Mouse (Mus musculus) embryo, embryonic 10 days (tissue): Measurements from ENCODE around the gene Tbc1d24.
A peak's percentile ranks its signal among the peaks of the same experiment; 100 is the strongest.

Experiments
- DNase-seq: peaks from one replicate; pipeline ENCODE4 v3.0.0-alpha.2; 2015; ENCODE audit warnings: low spot score

The Tbc1d24 gene

DNA sequence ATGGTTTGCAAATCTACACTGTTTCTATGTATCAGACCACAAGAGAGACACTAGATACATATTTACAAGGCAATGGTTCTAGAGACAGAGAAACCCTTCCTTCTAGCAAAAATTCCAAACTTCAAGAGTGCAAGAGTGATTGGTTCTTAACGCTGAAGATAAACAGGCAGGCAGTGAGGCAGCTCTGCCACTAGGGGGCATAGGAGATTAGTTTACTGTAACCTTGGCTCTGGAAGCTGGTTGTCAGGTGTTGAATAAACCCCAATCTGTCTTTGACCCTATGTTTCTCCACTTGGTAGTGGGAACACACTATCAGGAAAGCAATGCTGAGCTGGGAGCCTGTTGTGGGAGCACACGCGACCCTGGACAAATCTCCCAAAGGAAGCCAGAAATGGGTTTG, 31.9 kb downstream of the Tbc1d24 start:
- peak; percentile 86 for DNase-seq

DNA sequence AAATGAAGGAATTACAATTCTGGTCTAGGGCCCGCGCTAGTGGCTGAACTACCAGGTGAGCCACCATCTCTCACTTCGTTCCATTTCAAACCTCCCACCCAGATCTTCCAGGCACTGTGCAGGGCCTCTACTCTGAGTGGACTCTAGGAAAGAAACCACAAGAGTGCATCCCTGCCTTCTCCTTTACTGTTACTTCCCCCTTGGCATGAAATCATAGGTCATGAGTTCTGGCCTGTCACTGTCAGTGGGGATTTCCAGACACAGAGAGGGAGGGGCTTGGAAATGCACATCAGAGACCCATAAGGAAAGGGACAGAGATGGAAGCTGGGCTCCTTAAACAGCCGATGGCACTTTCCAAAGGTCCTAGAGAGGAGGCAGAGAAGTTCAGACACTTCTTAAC, 33.6 kb downstream of the Tbc1d24 start:
- no peak for DNase-seq

DNA sequence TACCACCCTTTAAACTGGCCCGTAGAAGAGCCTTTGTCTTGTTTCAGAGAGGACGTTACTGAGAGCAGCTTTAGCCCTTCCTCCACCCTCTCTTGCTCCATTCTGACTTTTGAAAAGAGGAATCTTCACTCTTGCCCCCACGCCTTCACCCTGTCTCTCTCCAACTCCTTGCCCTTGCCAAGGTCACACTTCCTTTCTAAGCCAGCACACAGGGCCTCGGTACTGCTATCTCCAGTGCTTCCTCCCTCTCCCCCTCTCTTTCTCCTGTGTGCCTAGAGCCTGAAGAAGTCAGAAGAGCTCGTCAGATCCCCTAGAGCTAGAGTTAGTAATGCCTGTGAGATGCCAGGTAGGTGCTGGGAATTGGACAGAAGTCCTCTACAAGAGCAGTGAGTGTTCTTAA, 34.6 kb downstream of the Tbc1d24 start:
- DNase-seq, result no peak

DNA sequence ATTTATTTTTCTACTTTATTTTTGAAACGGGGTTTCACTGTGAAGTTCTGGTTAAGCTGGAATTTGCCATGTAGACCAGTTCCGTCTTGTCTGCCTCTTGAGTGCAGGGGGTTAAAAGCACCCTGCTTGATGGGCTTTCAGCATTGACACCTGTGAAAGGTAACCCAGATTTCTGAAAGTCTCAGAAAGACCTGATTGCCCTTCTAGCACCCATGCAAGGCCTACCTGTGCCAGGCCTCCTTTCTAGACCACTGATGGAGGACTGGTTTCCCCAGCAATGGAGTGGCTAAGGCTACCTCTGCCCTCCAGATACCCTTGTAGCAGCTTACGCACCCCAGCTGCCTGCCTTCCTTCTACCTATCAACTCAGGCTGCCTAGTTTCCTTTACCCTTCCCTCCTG, 35.2 kb downstream of the Tbc1d24 start:
- no peak for DNase-seq

DNA sequence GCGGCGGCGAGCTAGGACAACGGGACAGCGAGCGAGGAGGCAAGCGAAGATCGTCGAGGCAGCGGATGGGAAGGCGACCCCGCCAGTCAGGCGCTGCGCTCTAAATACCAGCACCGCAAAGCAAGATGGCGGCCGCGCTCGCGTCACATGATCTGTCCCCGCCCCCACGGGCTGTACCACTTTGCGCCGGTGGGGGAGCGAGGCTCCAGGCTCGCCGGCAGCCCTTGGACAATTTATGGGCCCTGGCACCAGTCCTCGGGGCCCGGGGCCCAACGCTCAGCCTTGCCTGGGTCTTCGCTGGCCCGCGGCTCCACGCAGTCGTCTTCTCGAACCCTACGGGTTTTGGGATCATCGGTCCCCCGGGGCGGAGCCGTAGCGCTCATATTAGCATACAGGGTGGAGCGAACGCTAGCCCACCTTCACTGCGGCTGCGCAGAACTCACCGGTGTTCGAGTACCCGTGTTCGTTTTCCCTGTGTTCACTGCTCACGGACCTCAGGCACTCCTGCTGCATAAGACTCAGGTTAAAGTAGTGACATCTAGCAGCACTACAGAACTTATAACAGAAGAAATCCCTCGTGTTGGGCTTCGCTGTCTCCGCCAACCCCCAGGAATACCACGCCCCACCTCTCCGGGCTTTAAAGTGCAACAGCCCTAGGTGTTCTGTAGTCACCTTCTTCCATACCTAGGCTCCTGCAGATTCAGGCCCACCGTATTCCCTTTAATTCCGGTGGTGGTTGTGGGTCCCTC, 35.9 kb downstream of the Tbc1d24 start, which contains the start of gene Atp6v0c:
Gene Atp6v0c (minus strand): TSS at position 386 of the 749 bp plus-strand sequence.
- peak; percentile 97 for DNase-seq

DNA sequence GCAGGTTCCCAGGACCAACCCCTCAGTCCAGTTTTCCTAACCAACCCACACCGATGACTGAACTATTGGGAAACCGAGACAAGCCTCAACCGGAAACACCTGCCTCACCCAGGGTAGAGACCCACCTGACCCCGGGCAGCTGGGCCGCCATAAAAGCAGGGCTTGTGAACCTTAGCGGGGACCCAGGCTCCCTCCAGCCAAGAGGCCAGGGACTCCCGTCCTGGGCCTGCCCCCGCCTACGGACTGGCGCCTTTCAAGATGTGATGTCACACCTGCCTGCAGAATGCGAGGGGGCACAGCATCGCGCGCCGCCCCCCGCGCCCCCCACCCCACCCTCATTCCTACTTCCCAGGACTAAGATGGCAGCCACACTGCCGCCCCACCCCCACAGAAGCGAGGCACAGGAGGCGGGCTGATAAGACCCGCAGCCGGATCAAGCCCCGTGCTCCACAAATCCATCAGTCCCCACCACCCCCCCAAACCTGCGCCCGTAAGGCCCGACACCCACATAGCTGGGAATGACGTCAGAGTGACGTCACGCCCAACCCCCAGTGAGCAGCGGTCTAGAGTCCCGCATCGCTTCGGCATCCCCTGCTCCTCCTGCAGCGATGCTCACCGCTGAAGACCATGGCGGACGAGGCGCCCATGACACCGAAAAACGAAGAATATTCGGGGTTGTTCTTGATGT, 36.6 kb downstream of the Tbc1d24 start:
- peak; percentile 75 for DNase-seq

DNA sequence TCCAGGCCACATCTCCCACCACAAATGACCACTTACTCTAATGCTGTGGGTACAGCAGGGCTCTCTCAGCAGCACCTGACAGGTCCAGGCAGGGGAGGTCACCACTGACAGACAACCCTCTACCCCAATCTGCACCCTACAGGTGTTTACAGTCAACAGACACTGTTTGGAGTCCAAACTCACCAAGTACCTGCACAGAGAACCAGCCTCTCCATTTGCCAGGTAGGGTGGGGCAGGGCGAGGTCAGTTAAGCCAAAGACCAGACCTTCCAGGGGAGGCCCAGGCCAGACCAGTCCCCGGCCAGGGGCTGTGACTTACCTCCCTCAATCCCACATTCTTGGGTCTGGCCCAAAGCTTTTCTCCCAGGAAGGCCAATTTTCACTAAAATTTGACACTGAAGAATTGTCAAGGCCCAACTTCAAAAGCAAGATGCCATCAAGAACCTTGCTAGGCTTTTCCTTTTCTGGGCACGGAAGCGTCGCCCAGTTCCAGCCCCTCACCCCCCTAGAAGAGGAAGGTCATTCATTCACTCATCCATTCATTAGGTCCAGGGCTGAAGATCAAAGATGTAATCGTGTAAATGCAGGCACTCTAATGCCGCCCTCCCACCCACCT, 37.4 kb downstream of the Tbc1d24 start:
- DNase-seq, result no peak

DNA sequence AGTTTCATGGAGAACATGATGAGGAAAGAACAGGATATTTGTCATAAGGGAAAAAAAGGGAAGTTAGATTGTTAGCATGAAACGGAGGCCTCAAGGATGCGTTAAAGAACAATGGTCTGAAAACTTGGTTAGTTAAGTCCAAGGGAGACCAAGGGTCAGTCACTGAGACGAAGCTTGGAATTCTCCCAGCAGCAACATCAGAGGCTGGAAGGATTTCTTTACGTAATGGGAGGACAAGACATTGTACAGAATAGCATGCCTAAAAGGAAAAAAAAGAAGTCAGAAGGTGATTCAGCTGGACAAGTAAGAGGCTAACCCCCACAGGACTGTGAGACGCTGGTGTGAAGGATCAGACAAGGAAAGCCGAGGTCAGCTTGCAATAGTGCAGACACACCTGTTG, 38.2 kb downstream of the Tbc1d24 start:
- no peak for DNase-seq

DNA sequence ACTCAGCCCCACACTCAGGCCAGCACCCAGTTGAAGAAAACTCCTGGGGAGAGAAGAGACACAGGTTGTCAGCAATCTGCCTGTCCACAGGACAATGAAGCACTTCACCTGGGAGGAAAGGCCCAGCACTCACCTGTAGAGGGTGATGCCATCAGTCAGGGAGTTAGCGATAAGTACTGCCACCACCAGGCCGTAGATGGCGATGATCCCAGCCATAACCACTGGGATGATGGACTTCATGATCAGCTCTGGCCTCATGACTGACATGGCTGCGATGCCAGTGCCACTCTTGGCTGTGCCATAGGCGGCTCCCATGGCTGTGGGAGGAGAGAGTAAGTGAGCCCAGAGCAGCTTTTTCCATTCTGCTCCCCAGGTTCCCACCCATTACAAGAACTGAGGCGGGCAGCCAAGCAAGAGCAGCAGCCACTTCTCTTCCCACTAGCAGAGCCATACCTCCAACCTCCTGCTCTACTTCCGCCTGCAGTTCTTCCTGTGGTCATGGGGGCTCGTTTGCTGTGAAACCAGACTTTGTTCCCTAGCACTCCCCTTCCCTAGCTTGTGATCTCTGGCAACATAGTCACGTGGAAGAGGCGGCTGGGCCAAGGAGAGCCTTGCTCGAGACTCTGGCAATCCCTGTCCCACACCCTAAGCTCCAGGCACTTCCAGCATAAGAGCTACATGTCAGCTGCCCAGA, 40.6 kb downstream of the Tbc1d24 start:
- DNase-seq, result no peak

DNA sequence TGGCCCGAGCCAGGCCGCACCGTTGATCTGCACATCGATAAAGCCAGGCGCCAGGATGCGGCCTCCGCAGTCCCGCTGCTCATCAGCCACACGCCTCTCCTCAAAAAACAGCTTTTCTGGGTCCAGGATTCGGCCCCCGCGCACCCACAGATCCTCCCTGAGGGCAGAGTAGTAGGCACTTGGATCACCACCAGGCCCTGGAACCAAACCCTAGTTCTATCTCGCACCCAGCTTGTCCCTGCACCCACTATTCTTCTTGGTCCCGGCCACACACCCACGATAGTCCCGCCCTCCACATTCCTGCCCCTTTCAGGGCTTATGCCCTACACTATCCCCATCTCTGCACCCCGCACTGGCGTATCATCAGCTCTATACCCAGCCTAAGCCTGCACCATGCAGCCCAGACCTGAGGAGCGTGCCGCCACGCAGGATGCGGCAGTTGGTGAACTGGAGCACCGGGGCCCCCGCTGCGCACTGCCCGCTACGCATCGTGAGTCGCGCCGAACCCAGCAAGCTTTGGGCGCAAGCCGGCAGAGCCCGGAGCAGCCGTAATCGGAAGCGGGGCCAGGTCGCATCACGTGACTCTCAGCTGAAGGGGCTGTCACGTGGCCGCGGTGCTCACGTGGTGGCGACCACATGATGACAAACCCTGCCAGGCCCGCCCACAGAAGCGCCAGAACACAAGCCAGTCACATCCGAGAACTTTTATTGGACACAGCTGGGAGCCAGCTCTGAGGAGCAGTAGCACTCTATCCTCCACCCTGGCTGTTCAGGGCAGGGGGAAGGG, 42.0 kb downstream of the Tbc1d24 start, which contains the start of gene Amdhd2:
Gene Amdhd2 (minus strand): TSS at position 591 of the 787 bp plus-strand sequence.
- DNase-seq, result peak; percentile 100

DNA sequence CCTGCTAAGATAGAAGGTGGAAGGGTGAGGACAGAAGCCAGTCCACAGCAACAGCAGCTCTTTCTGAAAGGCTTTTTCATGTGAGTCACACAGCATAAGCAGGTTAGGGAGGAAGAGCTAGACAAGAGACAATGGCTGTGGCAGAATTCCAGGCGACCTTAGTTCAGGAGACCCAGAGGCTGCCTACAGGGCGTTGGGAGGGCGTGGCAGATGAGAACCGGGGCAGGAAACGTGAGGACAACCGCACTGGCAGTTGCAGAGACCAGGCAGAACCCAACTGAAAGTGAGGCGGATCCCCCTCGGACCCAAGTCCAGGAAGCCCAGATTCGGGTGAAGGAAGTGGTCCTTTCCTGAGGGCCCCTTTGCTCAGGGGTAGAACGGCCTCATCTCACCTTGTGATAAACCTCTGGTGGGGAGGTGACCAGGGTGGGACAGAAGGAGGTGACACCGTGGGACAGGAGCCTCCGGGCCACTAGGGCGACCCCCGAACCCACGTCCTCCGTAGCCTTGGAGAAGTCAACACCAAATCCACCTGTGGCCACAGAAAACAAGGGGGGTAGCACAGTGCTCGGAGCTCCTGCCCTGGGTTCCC, 42.7 kb downstream of the Tbc1d24 start:
- no peak for DNase-seq

DNA sequence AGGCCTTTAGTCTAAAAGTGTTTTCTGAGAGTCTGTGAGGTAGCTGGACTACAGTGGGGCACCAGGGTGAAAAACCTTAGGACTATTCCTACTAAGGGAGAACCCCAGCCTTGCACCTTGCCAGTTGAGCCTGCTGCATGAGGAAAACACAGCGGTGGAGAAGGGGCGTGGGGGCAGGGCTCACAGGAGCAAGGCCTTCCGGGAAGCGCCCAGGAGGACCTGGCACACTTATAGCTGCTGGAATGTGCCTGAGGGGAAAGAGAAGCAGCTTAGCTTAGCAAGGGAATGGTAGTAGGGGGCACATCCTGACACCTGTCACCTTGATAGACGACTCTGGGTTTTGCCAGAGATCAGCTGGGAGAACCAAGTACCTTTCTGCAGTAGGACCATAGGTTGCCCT, 43.9 kb downstream of the Tbc1d24 start:
- no peak for DNase-seq

DNA sequence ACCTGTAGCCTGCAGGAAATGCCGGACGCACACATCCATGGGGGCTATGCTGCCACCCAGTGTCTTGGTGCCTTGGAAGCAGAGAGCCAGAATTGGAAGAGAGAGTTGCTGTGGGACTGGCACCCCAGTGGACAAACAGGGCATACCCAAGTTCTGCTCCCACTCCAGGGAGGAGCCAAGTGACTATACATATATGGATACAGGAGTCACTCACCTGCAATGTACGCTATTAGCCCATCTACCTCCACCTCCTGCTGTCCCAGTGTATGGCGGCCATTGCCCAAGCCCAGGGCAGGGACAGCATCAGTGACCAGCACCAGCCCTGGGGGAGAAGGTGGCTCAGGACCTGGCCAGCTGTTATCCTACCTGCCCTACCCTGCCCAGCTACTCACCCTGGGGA, 47.8 kb downstream of the Tbc1d24 start:
- no peak for DNase-seq

DNA sequence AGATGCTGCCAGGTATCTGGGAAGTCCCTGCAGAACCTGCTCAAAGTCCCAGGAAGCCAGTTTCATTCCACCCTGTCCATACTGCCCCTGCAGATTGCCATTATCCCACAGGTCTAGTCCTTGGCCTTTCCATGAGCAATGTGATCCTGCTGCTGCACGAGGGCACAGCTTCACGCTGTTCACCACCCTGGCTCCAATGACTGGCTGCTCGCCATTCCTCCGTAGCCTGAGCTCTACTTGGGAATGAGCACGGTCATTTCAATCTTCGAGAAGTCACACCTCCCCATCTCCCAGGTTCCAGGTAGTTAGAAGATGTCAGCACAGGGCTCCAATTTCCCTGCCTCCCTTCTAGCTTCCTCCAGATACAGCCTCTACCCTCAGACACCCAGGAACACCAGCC, 48.2 kb downstream of the Tbc1d24 start:
- no peak for DNase-seq

DNA sequence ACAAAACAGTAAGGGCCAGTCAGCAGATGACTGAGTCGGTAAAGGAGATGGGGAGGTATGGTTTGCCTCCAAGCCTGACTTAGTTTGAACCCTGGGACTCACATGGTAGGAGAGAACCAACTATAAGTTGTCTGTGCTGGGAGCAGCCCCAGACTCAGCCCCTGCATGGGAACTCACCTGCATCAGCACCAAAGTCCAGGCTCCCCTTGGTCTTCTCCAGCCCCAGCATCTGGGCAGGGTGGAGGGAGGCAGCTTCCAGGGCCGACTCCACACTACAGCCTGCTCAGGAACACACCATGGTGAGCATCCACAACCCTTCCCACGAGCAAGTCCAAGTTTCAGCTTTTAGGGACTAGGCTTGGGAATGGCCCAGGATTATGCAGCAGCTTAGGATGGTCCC, 49.0 kb downstream of the Tbc1d24 start:
- DNase-seq, result no peak

DNA sequence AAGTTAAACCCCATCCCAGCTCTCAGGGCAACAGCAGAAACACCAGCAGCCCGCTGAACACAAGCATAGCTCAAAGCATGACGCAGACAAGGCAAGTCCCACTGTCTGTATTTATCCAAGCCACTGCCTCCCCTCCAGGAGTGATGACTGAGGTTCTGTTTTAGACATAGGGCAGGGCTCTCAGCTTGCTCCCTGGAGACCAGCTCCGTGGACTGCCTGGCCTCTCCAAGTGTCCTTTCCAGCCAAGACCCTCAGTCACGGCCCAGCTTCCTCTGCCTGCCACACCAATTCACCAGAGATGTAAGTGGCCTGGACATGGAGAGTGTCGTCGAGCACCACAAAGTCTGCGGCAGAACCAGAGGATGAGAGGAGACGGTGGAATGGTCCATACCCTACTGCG, 49.6 kb downstream of the Tbc1d24 start:
- no peak for DNase-seq

DNA sequence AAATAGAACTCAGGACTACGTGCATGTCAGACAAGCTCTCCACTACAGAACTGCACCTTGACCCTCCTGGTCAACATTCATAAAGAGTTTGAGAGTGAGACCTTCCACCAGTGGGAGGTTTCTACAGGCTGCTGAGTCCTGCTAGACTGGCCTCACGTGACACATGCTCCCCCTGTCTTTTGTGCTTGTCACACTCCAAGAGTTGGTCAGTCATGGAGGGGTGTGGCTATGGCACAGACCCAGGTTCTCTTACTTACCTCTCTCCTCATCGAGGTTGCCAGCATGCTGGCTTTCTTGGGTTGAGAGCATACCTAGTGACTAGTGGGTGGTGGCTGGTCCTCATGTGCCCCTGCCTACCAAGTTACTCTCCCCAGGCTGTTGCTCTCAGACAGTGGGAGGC, 50.9 kb downstream of the Tbc1d24 start:
- DNase-seq, result no peak

DNA sequence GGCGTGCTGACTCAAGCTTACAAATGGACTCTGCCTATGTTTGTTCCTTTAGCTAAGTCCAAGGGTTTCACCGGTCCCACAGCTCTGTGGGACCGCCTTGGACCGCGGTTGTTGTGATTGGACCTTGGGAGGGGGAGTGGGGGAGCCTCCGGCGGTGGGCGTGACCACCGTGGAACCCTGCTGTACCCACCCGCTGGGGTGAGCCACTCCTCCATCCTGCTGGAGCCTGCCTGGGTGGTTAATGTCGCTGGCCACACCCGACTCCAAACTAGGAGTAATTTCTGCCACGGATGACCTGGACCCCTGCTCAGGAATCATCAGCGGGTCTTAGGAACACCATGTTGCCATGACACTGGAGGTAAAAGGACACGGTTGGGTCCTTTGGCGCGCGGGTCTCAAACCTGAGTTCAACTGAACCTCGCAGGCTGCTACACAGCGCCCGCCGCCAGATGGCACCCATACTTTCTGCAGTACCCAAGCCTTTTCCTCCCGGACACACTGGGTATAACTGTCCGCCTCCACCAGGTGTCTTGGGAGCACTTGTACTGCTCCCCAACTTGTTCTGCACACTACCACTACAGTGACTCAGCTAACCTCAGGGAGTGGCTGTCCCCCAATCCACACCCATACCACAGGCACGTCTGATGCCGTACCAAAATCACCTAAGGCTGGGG, 53.3 kb downstream of the Tbc1d24 start:
- peak; percentile 90 for DNase-seq

DNA sequence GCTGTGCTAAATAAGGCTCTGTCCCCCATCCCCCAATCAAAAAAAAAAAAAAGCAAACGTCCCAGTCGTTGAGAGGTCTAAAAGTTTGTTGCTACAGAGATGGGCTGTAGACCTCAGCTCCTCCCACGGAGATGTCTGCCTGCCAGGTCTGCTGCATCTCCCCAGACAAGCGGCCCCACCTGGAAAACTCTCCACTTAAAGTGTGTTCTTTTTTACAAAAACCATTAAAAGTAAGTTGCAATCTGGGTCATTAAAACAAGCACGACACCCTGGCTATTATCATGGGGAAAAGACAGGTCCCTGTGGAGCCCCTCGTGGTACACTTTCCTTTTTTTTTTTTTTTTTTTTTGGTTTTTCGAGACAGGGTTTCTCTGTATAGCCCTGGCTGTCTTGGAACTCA, 54.0 kb downstream of the Tbc1d24 start:
- no peak for DNase-seq

DNA sequence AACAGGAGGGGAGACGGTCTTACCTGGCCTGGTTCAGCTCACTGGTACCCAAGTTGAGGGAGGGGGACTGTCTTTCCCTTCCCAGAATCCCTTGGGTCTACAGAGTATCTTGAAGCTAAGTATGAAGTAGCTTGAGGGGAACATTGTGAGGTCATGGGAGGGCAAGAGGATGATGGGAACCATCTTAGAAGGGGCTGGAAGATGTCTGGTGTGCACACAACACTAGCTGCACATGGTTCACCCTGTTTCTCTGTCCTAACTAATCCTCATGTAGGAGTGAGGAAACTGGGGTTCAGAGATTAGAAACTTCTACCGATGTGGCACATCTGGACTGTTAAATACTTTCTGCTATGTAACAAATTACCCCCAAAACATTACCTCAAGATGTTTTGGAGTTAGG, 54.5 kb downstream of the Tbc1d24 start, which contains the start of gene Pdpk1:
Gene Pdpk1 (minus strand): TSS at position 101 of the 400 bp plus-strand sequence.
- no peak for DNase-seq

DNA sequence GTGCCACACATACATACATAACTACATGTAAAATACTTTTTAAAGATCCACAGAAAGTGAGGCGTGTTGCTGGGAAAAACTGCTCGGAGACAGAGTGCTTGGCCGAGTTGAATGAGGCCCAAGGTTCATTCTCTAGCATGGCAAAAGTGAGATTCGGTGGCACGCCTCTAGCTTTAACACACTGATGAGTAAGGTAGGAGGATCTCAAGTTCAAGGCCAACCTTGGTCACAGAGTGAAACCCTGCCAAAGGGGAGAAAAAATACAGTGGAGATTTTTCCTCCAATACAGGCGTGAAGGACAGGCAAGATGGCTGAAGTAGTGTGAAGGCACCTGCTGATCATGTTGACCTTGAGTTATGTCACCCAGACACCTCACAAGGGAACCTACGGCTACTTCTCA, 55.9 kb downstream of the Tbc1d24 start:
- DNase-seq, result no peak
